Mouse (Mus musculus): ENCODE results near the gene Olfr1382.
"Not testable (repeated sequence)": the region's sequence is repeated elsewhere in the genome, so short reads cannot be mapped to it uniquely, and the experiment has no call there.

Olfr1382 gene

GRCm38 (mm10) chr11:49527947-49528346, at the start of gene Olfr1382:
Olfr1382 (plus strand) TSS chr11:49528247.
- no peak for DNase-seq (ENCODE audit: low read depth, low spot score)

DNA sequence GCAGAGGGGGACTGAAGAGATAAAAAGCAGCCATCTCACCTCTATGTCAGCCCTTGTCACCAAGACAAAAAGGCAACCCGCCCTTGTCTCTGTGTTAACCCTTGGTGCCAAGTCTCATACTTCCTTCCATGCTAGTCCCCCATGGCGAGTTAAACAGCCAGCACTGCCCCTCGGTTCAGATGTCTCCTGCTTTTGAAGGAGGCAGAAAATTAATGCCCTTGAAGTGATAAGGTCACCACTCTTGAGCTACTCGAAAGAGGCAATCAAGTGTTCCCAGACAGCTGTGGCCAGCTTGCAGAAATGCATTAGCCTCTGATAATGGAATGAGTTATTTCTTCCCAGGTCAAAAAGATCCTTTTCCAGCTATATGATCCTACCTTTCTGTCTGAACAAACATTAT, 42.1 kb upstream of the Olfr1382 start:
- DNase-seq (ENCODE audit: low read depth, low spot score): no peak

GRCm38 (mm10) chr11:49488770-49489169, 39.3 kb upstream of the Olfr1382 start, which contains the start of gene Olfr1385:
Olfr1385 (plus strand) TSS chr11:49489070.
- DNase-seq (ENCODE audit: low read depth, low spot score): not testable (repeated sequence)

DNA sequence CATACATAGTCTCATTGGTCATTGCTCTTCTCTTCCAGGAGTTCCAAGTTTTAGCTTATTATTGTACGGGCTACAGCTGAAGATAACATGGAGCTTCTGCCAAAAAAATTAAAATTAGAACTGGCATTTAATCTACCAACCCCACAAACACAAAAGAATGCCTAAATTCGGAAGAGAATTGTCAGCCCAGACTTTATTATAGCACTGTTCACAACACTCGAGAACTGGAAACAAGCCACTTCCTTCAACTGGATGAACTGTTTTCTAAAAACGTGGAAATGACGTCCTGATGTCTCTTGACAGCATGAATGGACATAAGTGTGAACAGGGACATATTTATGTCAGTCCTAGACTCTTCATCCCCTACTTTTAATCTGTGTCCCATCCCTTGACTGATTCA, 10.0 kb upstream of the Olfr1382 start:
- no peak for DNase-seq (ENCODE audit: low read depth, low spot score)

DNA sequence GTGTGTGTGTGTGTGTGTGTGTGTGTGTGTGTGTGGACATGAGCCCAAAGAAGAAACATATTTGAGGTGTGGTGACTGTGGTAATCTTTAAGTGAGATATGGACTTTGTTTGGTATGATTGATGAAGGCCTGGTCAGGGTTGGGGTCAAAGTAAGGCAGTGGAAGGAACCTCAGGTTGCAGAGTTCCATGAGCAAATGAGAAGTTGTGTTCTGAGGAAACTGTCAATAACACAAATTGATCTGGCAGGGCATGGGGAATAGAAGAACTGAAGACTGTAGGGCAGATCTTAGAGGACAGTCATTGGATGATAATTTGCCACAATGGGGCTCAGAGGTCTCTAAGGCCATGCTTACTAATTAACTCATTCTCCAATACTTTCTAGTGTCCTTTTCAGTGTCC, 8.7 kb upstream of the Olfr1382 start, which contains the start of gene Olfr1383:
Gene Olfr1383, plus strand, starts transcription at position 301 of the 400 bp plus-strand sequence.
- DNase-seq (ENCODE audit: low read depth, low spot score): no peak

GRCm38 (mm10) chr11:49532761-49533160, 4.7 kb downstream of the Olfr1382 start:
- DNase-seq (ENCODE audit: low read depth, low spot score): no peak

DNA sequence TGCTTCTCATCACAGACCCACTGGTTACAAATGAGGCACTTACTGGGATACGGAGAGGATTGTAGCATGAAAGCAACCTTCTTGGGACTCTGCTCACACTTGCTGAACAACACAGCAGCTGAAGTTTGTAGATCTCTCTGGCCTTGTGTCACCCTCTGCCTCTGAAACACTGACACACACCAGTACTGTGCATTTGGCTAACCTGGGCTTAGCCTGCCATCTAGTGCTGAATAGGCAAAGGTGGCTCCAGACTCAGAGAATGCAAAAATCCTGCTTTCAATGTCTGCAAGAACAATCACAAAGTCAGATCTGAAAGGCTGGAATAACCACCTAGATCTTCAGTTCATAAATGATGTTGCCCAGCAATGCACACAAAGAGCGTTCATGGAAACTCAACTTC, 8.6 kb downstream of the Olfr1382 start:
- DNase-seq (ENCODE audit: low read depth, low spot score): not testable (repeated sequence)

- DNase-seq (ENCODE audit: low read depth, low spot score): not testable (repeated sequence)
These were observed 15.1 kb downstream of the Olfr1382 start, which contains the start of gene Olfr1381 for GRCm38 (mm10) chr11:49543149-49543548. Olfr1381 (plus strand) TSS chr11:49543449.

GRCm38 (mm10) chr11:49554033-49554432, 26.0 kb downstream of the Olfr1382 start:
- not testable (repeated sequence) for DNase-seq (ENCODE audit: low read depth, low spot score)

GRCm38 (mm10) chr11:49556578-49556977, 28.5 kb downstream of the Olfr1382 start, which contains the start of gene Olfr1380:
Olfr1380 (plus strand) TSS chr11:49556878.
- not testable (repeated sequence) for DNase-seq (ENCODE audit: low read depth, low spot score)

DNA sequence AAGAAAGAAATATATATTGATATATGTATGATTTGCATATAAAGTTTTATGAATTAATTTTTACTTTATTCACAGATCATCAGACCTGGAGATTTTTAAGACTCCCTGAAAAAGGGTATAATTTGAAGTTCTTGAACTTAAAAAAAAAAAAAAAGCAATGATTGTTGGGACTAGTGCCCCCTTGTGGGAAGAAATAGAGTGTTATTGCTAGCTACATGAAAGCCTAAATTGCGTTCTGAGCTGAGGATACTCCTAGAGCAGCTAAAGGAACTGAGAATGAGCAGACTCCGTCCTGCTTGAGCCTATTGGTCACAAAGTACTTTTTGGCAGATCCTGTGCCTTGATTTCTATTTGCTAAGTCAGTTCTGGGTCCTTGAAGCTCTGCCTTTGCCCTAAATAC, 47.0 kb downstream of the Olfr1382 start:
- not testable (repeated sequence) for DNase-seq (ENCODE audit: low read depth, low spot score)

GRCm38 (mm10) chr11:49580452-49580851, 52.4 kb downstream of the Olfr1382 start:
- DNase-seq (ENCODE audit: low read depth, low spot score): not testable (repeated sequence)

Data from c-Kit-negative CD71-positive TER-119-positive erythroid progenitor cells, embryonic 14.5 days (primary cell).